In genomic region chr12:32208951-32209350, GRCm38 (mm10) we compare ENCODE assay signal across 10 mouse cellular contexts. TPM values are rescaled to one million over a fixed set of nuclear protein-coding genes. Genes with fewer than 3 reads are reported as not detected.
A peak's percentile ranks its signal among the peaks of the same experiment; 100 is the strongest.
DNase-seq lines count a peak whose midpoint lies in the region; ATAC-seq and TF ChIP-seq lines count a peak whose summit lies in the region.
"Had no signal": no experiment of that assay in that cellular context is flagged by ENCODE, and none has a peak within 500 bp of the region (broad histone marks: within the 10 kb centered on the region; RNA-seq: fewer than 3 reads in every experiment).

No protein-coding gene starts in this region.

- no peaks in the 10 kb centered on the region for H3K4me1 ChIP-seq in lung, embryonic 14.5 days (ENCODE audit: insufficient read depth)
- no peaks in the 10 kb centered on the region; the same call in 1 of the 2 replicates for H3K4me1 ChIP-seq in small intestine, adult 2 months (ENCODE audit: control insufficient read depth, insufficient read depth, insufficient read length, low read length)
- H3K4me1 ChIP-seq in forebrain, embryonic 11.5 days (replicated peaks; ENCODE audit: control insufficient read depth, insufficient read depth, low read length), result no peaks in the 10 kb centered on the region

- H3K9me3 ChIP-seq in lung, embryonic 14.5 days (ENCODE audit: low read depth, low read length), result no peaks in the 10 kb centered on the region
- no peaks in the 10 kb centered on the region for H3K9me3 ChIP-seq in forebrain, embryonic 11.5 days (ENCODE audit: control insufficient read depth, low read length)

- peak overlapping the region; percentile 47 for H3K4me2 ChIP-seq in lung, embryonic 14.5 days
- no peak overlapping the region for H3K4me2 ChIP-seq in forebrain, embryonic 11.5 days (ENCODE audit: low read depth, low read length, severe bottlenecking)

- H3K36me3 ChIP-seq in lung, embryonic 14.5 days (ENCODE audit: insufficient read depth), result no peaks in the 10 kb centered on the region
- H3K36me3 ChIP-seq in small intestine, adult 2 months (ENCODE audit: control insufficient read depth, insufficient read depth, low read length), result no peaks in the 10 kb centered on the region
- no peaks in the 10 kb centered on the region for H3K36me3 ChIP-seq in forebrain, embryonic 11.5 days (ENCODE audit: control insufficient read depth, insufficient read depth, low read length)

- no peak for TF ChIP-seq CTCF in lung, embryonic 14.5 days (IDR thresholded peaks at IDR 0.05; ENCODE audit: low read depth)
- no peak for TF ChIP-seq CTCF in small intestine, adult 2 months (IDR thresholded peaks at IDR 0.05; ENCODE audit: extremely low read depth, insufficient read length, insufficient replicate concordance, low read depth, low read length)

- H3K4me3 ChIP-seq in lung, embryonic 14.5 days (ENCODE audit: low read depth, low read length), result no peak overlapping the region
- H3K4me3 ChIP-seq in small intestine, adult 2 months (ENCODE audit: low read depth, low read length), result peak overlapping the region; percentile 2; the same call in 1 of the 2 replicates
- H3K4me3 ChIP-seq in forebrain, embryonic 11.5 days (ENCODE audit: low read depth, low read length), result no peak overlapping the region

- TF ChIP-seq POLR2A in small intestine, adult 2 months (IDR thresholded peaks at IDR 0.05; ENCODE audit: low read depth, low read length), result no peak

- H3K27ac ChIP-seq in lung, embryonic 14.5 days (ENCODE audit: low read depth), result peak overlapping the region; percentile 26
- peak overlapping the region; percentile 88 for H3K27ac ChIP-seq in small intestine, adult 2 months (ENCODE audit: insufficient read depth, low read depth, low read length)
- no peak overlapping the region for H3K27ac ChIP-seq in forebrain, embryonic 11.5 days (ENCODE audit: low read depth, low read length)

- 60% methylated on average over 2 of the region's 2 CpGs for WGBS in lung, embryonic 14.5 days
- WGBS in small intestine, adult 2 months, result 38% methylated on average over 2 of the region's 2 CpGs
- WGBS in forebrain, embryonic 11.5 days, result 80% methylated on average over 2 of the region's 2 CpGs

- no peak for DNase-seq in lung, embryonic 14.5 days
- no peak for DNase-seq in lung, postnatal 14 days
- DNase-seq in cerebellum, postnatal 4 days (ENCODE audit: low spot score in 2 of 2), result no peak
- no peak for DNase-seq in forebrain, embryonic 11.5 days (ENCODE audit: low spot score)
- DNase-seq: cerebellum, postnatal 36 days; gastrocnemius, postnatal 10 days; right cerebral cortex, postnatal 25 days had no signal

- no peaks in the 10 kb centered on the region for H3K27me3 ChIP-seq in lung, embryonic 14.5 days (ENCODE audit: insufficient read depth, low read length)
- no peaks in the 10 kb centered on the region for H3K27me3 ChIP-seq in small intestine, adult 2 months (ENCODE audit: control insufficient read depth, insufficient read depth, low read length)
- no peaks in the 10 kb centered on the region for H3K27me3 ChIP-seq in forebrain, embryonic 11.5 days (ENCODE audit: control insufficient read depth, insufficient read depth, low read length)

- no peak overlapping the region for H3K9ac ChIP-seq in lung, embryonic 14.5 days
- H3K9ac ChIP-seq in forebrain, embryonic 11.5 days (ENCODE audit: low read length), result no peak overlapping the region

- peak; percentile 52; the same call in 1 of the 2 replicates for ATAC-seq in lung, embryonic 14.5 days (ENCODE audit: insufficient read depth)
- peak; percentile 11 for ATAC-seq in activated CD4-positive, CD25-positive, alpha-beta regulatory T cell, adult 4 months
- ATAC-seq in hematopoietic stem cell, adult 5-6 weeks (replicated peaks in 1 of 2; ENCODE audit: insufficient read depth in 1 of 2, low FRiP score in 2 of 2, low TSS enrichment in 1 of 2, low read depth in 1 of 2, poor library complexity in 2 of 2, severe bottlenecking in 2 of 2), result peak; percentile 29 to 31; a peak in 3 of 4 replicates
- ATAC-seq in forebrain, embryonic 11.5 days (replicated peaks; ENCODE audit: low FRiP score), result no peak

RNA-seq across cellular contexts. Expression of gene Pik3cg, which starts 0.5 kb away (rescaled TPM):
- polyA plus RNA-seq in lung, embryonic 14.5 days (2014; fragmentation: Nextera tagmentation; extraction: Ambion mirVana), result 3.9 and 4.8 TPM in 2 replicates
- polyA plus RNA-seq in activated CD4-positive, CD25-positive, alpha-beta regulatory T cell, adult 4 months (2017; shearing (Covaris generic)), result 10 to 100 TPM; 23.1 to 24.1 TPM
- 53.0 and 68.8 TPM in 2 replicates for total RNA-seq in hematopoietic stem cell, adult 5-6 weeks (2017)
- polyA plus RNA-seq in small intestine, adult 2 months (2012; rRNA removed), result 1.9 and 3.4 TPM in 2 replicates
- polyA plus RNA-seq in forebrain, embryonic 11.5 days (2014; fragmentation: Nextera tagmentation; extraction: Ambion mirVana), result 1.3 and 1.4 TPM in 2 replicates
